Mouse (Mus musculus) right cerebral cortex, postnatal 10 days (tissue): ENCODE data around the gene Oca2.

Experiments
- DNase-seq, 2 experiments: peaks; one replicate each; pipeline ENCODE4 v3.0.0; 2021; ENCODE audit warnings: low spot score in 2 of 2

Oca2 gene

DNA sequence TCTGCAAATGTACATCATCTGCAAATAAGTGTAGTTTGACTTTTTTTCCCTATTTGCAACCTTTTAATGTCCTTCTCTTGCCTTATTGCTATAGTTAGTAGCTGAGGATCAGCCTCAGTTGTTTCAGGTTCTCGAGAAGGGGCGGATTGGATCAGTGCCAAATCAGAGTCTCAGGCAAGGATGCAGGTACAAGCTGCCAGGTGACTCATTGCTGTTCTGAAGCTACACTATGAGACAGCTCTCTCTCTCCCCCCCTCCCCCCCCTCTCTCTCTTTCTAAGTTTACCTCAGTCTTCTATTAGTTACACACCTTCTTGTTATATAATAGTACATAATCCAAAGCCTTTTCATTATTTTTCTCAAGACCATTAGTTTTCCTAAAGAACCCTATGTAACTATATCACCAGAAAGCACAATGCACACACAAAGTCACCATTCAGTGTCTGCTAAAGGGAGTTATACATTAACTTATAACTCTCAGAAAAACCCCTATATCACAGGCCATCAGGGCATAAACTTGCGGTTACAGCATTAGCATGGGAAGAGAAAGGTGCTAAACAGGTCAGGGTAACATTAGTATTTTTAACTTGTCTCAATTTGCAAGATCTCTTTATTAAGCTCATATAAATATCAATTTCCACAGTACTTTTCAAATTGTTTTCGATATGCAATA is 142.3 kb downstream of the Oca2 start:
- DNase-seq, result no peak

DNA sequence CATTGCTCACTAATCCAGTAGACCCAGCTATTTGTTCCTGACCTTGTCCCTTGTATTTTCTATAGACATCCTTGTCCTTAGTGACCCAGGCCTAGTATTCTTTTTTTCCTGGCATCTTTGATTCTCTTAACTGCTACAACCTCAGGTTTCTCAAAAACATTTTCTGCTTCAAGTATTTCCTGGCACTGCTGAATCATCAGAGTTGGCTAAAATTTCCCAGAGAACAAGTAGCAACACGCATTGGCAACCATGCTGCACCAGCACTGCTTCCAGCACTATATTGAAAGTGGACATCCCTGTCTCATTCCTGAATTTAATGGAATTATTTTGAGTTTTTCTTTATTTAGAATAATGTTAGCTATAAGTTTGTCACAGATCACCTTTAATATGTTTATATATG is 143.1 kb downstream of the Oca2 start:
- DNase-seq, result peak; percentile 25

DNA sequence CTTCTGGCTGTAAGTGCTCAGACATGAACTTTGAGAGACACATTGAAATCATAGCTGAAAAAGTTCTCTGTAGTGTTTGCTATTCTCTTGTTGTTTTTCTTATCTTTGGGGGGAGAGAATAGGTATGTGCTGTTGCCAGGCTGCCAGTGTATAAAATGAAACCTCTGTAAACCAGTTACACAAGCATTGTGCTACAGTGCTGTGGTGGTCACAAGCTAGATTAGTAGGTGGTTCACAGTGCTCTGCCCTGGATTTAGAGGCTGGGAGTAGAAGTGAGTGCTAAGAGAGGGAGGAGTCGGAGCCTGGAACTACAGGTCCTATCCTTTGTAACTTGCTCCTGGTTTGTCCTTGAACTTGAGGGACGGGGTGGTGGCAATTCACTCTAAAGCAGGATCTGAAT is 148.7 kb downstream of the Oca2 start:
- DNase-seq, result no peak

DNA sequence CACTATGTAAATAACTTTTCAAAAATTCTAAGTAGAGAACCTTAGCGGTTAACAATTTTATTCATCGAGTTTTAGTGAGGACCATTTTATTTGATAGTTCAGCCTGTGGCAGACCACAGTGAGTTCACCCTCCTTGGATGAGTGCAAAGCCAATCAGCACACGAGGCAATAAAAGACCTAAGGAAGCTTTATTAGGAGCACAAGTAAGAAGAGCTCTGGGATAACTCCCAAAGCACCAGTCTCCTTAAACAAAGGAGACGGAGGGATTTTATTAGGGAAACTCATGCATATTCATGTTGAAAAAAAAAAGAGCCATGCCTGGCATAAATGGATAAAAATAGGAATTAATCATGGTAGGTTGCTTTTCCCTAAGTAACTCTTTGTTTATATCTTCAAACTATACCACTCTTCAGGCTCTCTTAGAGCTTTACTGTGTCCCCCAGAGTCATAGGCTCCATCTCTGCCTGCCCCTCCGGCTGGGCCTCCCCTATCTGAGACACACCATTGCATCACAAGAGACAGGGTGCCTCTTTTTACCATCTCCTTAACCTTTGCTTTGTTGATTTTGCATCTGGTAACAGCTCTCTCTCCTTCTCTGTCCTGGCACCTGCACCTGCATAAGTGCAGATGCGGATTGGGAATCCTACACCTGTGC is 178.7 kb downstream of the Oca2 start:
- no peak for DNase-seq

DNA sequence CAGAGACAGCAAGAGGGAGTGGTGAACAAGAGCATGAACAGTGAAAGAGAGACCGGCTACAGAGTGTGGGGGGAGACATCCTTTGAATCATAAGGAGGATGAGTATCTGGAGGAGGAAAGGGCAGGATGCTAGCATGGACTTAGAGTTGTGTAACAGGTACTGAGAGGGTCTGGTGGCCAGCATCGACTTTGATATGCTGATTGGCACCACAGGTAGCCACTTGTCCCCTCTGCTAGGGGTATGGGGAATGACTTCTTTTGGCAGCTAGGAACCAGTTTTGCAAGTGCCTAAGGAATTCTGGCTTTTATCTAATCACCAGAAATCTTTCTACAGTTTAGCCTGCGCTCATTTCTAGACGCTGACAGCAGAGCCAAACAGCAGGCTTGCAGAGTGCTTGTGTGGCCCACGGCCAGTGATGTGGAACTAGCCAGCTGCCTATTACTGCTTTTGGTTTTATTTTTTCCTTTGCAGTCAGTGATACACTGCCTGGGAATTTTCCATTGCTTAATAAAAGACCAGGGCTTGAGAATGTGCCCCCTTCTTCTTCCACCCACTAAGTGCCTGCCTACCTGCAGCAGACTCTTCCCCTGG is 179.8 kb downstream of the Oca2 start:
- DNase-seq, result peak; percentile 62 to 66

DNA sequence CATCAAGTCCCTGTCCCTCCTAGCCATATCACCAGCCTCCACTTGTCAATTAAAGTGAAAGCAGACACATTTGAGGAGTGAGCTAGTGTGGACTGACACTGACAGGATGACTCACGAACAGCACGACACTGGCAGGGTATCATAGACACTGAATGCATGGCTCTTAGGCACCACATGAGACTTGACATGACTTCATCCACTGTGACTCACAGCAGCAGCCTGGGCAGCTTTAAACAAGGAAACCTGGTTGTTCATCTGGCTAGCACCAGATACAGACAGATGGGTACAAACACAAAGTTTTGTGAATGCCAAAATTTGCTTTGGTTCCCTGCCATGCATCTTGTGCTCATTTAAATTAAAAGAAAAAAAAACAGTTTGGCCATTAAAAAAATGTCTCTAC is 182.4 kb downstream of the Oca2 start:
- peak; percentile 23 to 46 for DNase-seq

DNA sequence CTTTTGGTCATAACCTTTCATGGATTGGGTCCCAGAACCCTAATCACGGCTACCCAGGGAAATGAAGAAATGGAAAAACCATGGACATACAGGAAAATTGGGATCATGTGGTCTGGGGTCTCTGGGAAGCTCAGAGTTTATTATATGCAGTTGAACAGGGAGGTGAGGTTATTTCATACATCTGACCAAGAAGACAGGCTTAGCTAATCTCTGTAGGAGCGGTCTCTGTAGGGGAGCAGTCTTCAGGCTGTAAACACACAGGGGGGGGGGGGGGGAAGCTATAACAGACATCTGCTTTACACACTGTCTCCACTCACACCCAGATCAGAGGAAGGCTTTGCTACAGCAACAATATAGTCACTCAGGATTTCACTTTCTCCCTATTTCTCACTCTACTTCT is 184.0 kb downstream of the Oca2 start:
- no peak for DNase-seq

DNA sequence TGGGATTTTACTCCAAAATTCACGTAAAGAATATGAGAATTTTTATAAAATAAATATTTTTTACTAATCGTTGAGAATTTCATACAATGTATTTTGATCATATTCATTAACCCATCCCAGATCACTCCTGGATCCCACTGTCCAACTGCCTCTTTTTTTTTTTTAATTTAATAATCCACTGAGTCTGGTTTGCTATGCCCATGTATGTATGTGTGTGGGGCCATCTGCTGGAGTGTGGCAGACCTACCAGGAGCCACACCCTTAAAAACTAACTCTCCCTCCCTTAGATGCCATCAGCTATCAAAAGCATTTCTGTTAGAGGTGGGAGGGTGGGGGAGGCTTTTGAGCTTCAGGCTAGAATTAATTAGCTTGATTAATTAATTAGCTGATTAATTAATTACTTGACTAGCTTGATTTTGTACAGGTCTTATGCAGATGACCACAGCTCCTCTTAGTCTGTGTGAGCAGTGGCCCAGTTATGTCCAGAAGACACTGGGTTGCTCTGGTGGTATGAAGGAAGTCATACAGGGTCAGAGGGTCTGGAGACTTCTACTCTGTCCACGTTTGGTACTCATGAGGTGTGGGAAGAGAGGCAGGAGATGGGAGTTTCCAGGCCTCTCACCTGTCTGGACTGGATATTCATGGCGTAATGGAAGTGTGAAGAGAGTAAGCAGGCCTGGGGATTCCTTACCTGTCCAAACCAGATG is 221.4 kb downstream of the Oca2 start:
- DNase-seq, result peak; percentile 37 to 45

DNA sequence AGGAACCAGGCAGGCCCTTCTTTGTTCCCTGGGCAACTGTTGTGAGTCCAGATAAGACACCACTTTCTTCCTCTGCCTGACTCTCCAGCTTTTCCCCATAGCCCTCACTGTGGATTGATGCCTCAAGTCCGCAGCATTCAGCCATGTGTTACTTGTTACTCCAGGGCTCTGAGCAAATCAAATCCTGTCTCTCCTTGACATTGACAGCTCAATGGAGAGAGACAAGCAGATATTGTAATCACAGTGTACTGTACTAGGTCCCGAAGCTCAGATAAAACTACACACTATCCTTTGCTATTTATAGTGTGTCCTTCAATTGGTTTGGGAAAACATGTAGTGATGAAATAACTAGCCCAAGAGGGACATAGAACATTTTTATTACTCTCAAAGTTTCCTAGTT is 258.7 kb downstream of the Oca2 start:
- no peak for DNase-seq

DNA sequence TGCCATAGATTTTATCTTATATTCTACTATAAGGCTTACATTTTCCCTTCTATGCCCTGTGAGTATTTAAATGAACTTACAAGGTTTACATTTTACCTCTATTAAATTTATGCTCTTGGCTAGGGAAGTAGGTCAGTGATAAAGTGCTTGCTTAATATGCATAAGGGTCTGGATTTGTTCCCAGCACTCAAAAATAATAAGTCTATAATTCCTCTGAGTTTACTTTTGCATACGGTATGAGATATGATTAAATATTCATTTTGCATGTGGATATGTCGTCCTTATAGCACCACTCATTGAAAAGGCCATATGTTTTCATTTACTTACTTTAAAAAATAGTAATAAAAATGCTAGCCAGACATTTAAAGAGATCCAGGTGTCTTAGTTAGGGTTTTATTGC is 259.8 kb downstream of the Oca2 start:
- no peak for DNase-seq

DNA sequence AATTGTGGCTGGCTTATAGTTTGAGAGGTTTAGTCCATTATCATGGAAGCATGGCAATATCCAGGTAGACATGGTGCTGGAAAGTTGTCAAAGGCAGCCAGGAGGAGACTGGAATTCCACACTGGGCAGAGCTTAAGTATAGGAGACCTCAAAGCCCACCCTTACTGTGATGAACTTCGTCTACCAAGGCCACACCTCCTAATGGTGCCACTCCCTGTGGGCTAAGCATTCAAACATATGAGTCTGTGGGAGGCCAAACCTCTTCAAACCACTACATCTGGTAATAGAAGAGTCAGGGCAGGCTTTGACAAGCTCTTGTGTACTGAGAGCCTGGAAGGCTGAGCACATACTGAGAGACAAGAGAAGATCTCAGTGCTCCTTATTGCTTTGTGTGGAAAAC is 260.2 kb downstream of the Oca2 start:
- no peak for DNase-seq

DNA sequence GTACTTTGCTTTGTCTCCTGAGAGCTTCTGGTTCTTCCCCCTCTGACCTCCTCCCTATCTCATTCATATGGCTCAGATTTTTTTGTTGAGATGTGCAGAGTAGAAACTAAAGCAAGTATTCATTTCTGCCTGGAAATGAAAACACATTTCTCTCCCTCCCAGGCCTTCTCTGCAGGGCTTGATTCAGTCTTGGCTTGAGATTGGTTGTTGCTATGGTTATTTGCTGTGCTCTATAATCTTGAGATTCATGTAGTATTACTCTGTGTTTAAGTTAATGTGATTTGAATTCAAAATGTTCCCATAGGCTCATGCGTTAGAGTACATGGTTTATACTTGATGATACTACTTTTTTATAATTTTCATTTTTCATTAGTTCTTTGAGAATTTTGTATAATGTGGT is 260.9 kb downstream of the Oca2 start:
- peak in 1 of 2 experiments; percentile 34 for DNase-seq

DNA sequence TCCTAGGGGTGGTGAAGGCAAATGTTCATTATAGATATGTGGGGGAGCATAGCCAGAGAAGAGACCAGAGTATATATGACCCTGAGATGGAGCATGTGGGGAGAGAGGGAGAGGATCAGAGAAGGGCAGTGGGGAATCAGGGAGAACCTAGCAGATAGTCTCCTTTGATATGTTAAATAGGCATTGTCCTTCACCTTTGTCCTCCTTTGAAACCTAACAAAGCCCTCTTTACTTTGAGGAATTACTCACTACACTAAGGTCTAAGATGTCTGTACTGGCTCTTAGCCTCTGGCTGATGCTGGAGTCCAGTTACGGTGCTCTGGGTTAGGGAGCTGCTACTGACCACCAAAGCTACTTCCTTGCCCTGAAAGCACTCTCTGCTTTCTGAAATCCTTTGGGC is 279.0 kb downstream of the Oca2 start:
- no peak for DNase-seq

DNA sequence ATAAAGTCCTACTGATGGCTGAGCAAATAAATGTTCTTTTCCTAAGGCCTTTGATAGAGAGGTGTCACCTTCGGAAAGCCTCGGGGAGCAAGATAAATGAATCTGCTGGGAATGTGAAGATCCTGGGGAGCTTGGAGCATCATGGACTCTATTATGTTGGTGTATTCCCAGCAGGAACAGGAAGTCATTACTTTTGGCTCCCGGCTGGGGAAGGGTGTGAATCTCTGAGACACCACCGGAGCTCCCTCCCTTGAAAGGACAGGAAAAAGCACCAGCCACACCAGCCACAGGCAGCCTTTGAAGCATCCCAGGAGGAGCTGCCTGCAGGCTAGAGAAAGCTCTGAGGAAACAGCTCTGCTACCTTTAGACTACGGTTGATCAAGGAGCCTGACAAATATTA is 280.2 kb downstream of the Oca2 start:
- no peak for DNase-seq

DNA sequence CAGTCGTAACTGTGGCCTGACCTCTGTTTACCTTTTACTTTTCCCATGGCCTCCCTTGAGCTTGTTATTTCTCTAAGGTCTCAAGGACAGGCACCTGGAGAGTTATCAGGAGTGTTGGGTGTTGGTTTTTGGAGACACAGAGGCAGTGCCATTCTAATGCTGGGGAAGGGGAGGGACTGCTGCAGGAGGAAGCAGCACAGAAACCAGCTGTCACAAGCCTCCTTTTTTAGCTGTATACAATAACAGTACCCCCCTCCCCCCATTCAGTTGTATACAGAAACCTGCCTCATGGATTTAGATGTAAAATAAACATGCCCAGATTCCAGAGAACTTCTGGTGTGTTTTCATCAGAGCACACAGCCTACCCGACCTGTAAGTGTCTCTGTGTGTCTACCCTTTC is 295.3 kb downstream of the Oca2 start:
- DNase-seq, result no peak

DNA sequence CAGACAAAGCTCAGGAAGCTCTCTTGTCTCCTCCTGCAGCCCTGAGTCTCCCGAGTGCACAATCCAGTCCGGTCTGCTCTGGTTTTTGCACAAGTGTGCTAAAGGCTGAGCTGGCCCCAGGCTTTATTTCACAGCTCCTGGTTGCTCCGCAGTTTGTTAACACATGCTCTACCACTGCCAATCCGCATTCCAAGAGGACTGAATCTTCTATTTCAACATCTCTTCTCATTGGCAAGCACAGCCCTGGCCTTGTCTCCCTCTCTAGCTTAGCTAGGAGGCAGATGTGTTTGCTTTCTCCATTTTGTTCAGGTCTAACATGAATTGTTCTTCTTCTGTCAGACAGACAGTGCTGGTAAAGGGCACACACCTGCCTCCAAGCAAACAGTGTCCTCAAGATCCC is 309.7 kb downstream of the Oca2 start:
- DNase-seq, result no peak

DNA sequence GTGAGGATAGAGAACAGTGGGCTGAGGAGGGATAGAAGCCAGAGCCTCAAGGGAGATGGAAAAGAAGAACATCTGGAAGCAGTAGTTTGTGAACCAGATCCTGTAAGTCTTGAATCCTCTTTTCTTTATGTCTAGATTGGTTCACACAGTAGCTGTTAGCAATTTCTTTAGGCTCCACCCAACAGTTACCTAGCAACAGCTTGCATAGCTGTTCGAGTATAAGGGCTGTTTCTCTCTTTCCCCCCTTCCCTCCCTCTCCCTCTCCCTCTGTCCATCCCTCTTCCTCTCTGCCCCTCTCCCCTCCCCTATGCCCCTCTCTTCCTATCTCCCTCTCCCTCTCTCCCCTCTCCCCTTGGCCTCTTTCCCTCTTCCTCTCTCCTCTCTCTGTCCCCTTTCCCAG is 312.2 kb downstream of the Oca2 start:
- no peak for DNase-seq
